Mouse (Mus musculus) layer of hippocampus, adult 8-10 months (tissue): ENCODE measurements around the gene Ano7. TPM values are rescaled to one million over a fixed set of nuclear protein-coding genes. Genes with fewer than 3 reads are reported as not detected.
"Not testable (repeated sequence)": the region's sequence is repeated elsewhere in the genome, so short reads cannot be mapped to it uniquely, and the experiment has no call there.

ENCODE experiments used
- DNase-seq, 2 experiments: peaks; one replicate each; pipeline ENCODE4 v3.0.0; 2022; ENCODE audit warnings: low spot score in 2 of 2
- microRNA-seq, 2 experiments: library from miRNA; unstranded; fragments of <30 nt; microRNA quantifications; one replicate each; pipeline ENCODE4 v1.2.0; 2022
- total RNA-seq, 4 experiments: library from RNA; stranded (reverse); gene quantifications; 2 replicates each; pipeline ENCODE4 v1.2.4; 2022

Ano7 gene
- total RNA-seq, 4 experiments from 2014 or later = 0.76 to 0.80 TPM; not detected in 2

- DNase-seq = peak; percentile 23 to 34
These were observed 71.5 kb downstream of the Ano7 start for GRCm38 (mm10) chr1:93445111-93445821.

- DNase-seq = no peak
These were observed 72.1 kb downstream of the Ano7 start for GRCm38 (mm10) chr1:93445822-93446162.

- not testable (repeated sequence) for DNase-seq
These were observed 76.4 kb downstream of the Ano7 start for GRCm38 (mm10) chr1:93450118-93450517.

GRCm38 (mm10) chr1:93453721-93454255 lies 80.1 kb downstream of the Ano7 start:
- DNase-seq = no peak

Small RNA genes within 50 kb of the gene (microRNA-seq; reads per million reads assigned to microRNA genes)
- gene Mir6345 (0 reads per million in 2 experiments), gene Mir6902 (0 reads per million in 2 experiments)

Other genes starting within 250 kb of the Ano7 start
- gene Agxt, start 238.7 kb upstream of the Ano7 start, total RNA-seq = not detected
- not detected for gene 2310007B03Rik, start 213.0 kb upstream of the Ano7 start, total RNA-seq
- gene Crocc2, start 205.2 kb upstream of the Ano7 start, total RNA-seq = under 1 TPM; 0.27 to 0.72 (median 0.37) TPM
- 10 to 100 TPM in 3 of 4 experiments, 1 to 10 TPM in 1; 9.9 to 13.5 (median 12.4) TPM for gene Sned1, start 138.1 kb upstream of the Ano7 start, total RNA-seq
- gene Mterf4, start 68.0 kb upstream of the Ano7 start, total RNA-seq = 10 to 100 TPM; 20.7 to 25.8 (median 22.0) TPM
- gene Ppp1r7, start 31.1 kb upstream of the Ano7 start, total RNA-seq = 10 to 100 TPM; 75.5 to 85.2 (median 78.7) TPM
- 1 to 10 TPM; 3.7 to 9.8 (median 4.4) TPM for gene Pask, start 30.4 kb upstream of the Ano7 start, total RNA-seq
- gene Hdlbp, start 104.9 kb downstream of the Ano7 start, total RNA-seq = 100 to 1,000 TPM; 144 to 186 (median 160) TPM
- gene Farp2, start 138.1 kb downstream of the Ano7 start, total RNA-seq = 10 to 100 TPM; 12.2 to 14.6 (median 13.8) TPM